Mouse (Mus musculus) gonadal fat pad, adult 2 months (tissue): ENCODE measurements around the gene Kcnj1. TPM values are rescaled to one million over a fixed set of nuclear protein-coding genes. Genes with fewer than 3 reads are reported as not detected.

ENCODE experiments used
- DNase-seq: peaks from one replicate; pipeline ENCODE4 v3.0.0-alpha.2; 2012; ENCODE audit warnings: low read depth
- polyA plus RNA-seq: library from polyadenylated mRNA; depleted of rRNA; stranded (reverse); fragments of >200 nt; gene quantifications from 2 replicates; pipeline ENCODE4 v1.2.3, GENCODE M21; 2012; rRNA removed

Gene Kcnj1
- not detected in 2 replicates for polyA plus RNA-seq

GRCm38 (mm10) chr9:32372202-32372601, at the start of gene Kcnj1:
Gene Kcnj1 (plus strand): TSS chr9:32372493.
- no peak for DNase-seq

GRCm38 (mm10) chr9:32323610-32324009, 48.7 kb upstream of the Kcnj1 start:
- DNase-seq: no peak

GRCm38 (mm10) chr9:32328777-32329176, 43.5 kb upstream of the Kcnj1 start:
- DNase-seq: no peak

- no peak for DNase-seq
These were observed 41.1 kb upstream of the Kcnj1 start for GRCm38 (mm10) chr9:32331162-32331561.

- no peak for DNase-seq
These were observed 36.7 kb upstream of the Kcnj1 start for GRCm38 (mm10) chr9:32335389-32336150.

- no peak for DNase-seq
These were observed 31.5 kb upstream of the Kcnj1 start for GRCm38 (mm10) chr9:32340831-32341230.

GRCm38 (mm10) chr9:32342929-32343328, 29.4 kb upstream of the Kcnj1 start:
- DNase-seq: no peak

GRCm38 (mm10) chr9:32344051-32344450, 28.2 kb upstream of the Kcnj1 start, which contains the start of gene Kcnj5:
Gene Kcnj5 (minus strand): TSS chr9:32344350.
- DNase-seq: no peak

- no peak for DNase-seq
These were observed 27.8 kb upstream of the Kcnj1 start for GRCm38 (mm10) chr9:32344489-32344888.

GRCm38 (mm10) chr9:32348096-32348495, 24.2 kb upstream of the Kcnj1 start:
- no peak for DNase-seq

- no peak for DNase-seq
These were observed 22.9 kb upstream of the Kcnj1 start for GRCm38 (mm10) chr9:32349344-32349743.

GRCm38 (mm10) chr9:32350332-32350731, 22.0 kb upstream of the Kcnj1 start:
- DNase-seq: no peak

- DNase-seq: no peak
These were observed 11.5 kb upstream of the Kcnj1 start for GRCm38 (mm10) chr9:32360770-32361169.

GRCm38 (mm10) chr9:32368812-32369211, 3.5 kb upstream of the Kcnj1 start:
- DNase-seq: no peak

- no peak for DNase-seq
These were observed 2.9 kb upstream of the Kcnj1 start for GRCm38 (mm10) chr9:32369388-32369787.

- no peak for DNase-seq
These were observed 1.4 kb downstream of the Kcnj1 start for GRCm38 (mm10) chr9:32373656-32374055.

- DNase-seq: no peak
These were observed 3.7 kb downstream of the Kcnj1 start for GRCm38 (mm10) chr9:32376031-32376430.

GRCm38 (mm10) chr9:32376863-32377590, 4.7 kb downstream of the Kcnj1 start:
- no peak for DNase-seq

GRCm38 (mm10) chr9:32384906-32385305, 12.6 kb downstream of the Kcnj1 start:
- no peak for DNase-seq

- DNase-seq: no peak
These were observed 15.8 kb downstream of the Kcnj1 start for GRCm38 (mm10) chr9:32388120-32388519.

- no peak for DNase-seq
These were observed 18.8 kb downstream of the Kcnj1 start for GRCm38 (mm10) chr9:32391092-32391491.

- no peak for DNase-seq
These were observed 19.4 kb downstream of the Kcnj1 start for GRCm38 (mm10) chr9:32391701-32392100.

- DNase-seq: no peak
These were observed 20.4 kb downstream of the Kcnj1 start for GRCm38 (mm10) chr9:32392716-32393115.
